Mouse (Mus musculus): Measurements from ENCODE around the gene Zfp383.

- TF ChIP-seq CTCF (IDR thresholded peaks at IDR 0.05) (no peak), POLR2A (IDR thresholded peaks at IDR 0.05; ENCODE audit: insufficient read depth, low read depth, low read length) (no peak)
These were observed 13.5 kb downstream of the Zfp383 start for GRCm38 (mm10) chr7:29921439-29922093.

Measured in heart, adult 2 months (tissue).